9 mouse cellular contexts compared by ENCODE assay signal in the genomic region with DNA sequence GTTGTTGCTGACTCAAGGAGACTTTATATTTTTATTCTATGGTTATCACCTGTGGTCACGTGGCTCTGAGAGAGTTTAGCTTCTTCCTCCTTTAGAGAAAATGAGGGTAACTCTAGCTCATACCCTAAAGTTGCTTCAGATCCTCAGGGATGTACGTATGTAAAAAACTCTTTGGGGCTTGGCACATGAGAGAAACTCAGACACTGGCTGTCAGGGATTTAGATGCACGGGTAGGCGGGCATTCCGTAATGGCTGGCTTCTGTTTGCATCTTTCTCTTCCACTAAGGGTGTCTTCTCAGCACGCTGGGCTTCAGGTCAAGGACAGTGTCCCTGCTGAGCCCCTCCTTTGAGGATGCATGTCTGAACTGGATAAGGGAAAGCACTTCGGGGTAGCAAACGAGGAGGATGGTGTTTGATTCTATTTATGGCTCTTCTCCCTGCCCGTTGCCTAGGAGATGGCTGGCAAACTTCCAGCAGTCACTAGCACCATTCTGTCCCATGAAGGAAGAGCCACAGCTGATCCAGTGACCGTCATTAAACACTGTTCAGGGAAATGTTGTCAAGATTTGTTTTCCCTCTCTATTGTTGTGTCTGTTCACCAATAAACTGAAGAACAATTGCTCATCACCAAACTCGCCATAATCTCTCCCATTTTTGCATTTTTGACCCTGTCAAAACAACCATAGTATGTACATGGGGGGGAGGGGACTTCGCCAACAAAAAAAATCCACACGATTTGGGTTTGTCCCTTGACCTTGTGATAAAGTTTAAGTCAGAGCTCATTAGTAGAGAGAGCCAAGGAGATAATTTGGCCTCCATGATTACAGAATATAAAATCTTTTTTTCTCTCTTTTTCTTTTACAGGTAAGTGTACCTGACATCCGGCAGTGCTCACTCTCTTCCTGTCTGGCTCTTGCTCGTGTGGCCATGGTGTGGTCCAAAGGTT.
A peak's percentile ranks its signal among the peaks of the same experiment; 100 is the strongest.
DNase-seq lines count a peak whose midpoint lies in the region; ATAC-seq lines count a peak whose summit lies in the region.
"Had no signal": no experiment of that assay in that cellular context is flagged by ENCODE, and none has a peak within 500 bp of the region (broad histone marks: within the 10 kb centered on the region; RNA-seq: fewer than 3 reads in every experiment).

No protein-coding gene starts in this region.

- WGBS in forebrain, embryonic 12.5 days, result 59% methylated on average over 15 of the region's 15 CpGs
- 81% methylated on average over 15 of the region's 15 CpGs for WGBS in forebrain, embryonic 10.5 days

- H3K4me2 ChIP-seq in forebrain, embryonic 12.5 days, result peak overlapping the region; percentile 36

- H3K36me3 ChIP-seq in forebrain, embryonic 12.5 days (replicated peaks), result no peaks in the 10 kb centered on the region
- H3K36me3 ChIP-seq in forebrain, embryonic 10.5 days (replicated peaks), result no peaks in the 10 kb centered on the region

- H3K27me3 ChIP-seq in forebrain, embryonic 12.5 days, result no peaks in the 10 kb centered on the region
- no peaks in the 10 kb centered on the region for H3K27me3 ChIP-seq in forebrain, embryonic 10.5 days (ENCODE audit: poor library complexity, severe bottlenecking)

- H3K4me1 ChIP-seq in forebrain, embryonic 12.5 days, result peaks cover 15% of the 10 kb centered on the region
- peaks cover 8% of the 10 kb centered on the region for H3K4me1 ChIP-seq in forebrain, embryonic 10.5 days

- no peak for DNase-seq in forebrain, embryonic 10.5 days (ENCODE audit: extremely low spot score, low spot score)
- DNase-seq in cerebellum, adult 9-10 months, result peak; percentile 91
- peak; percentile 80 to 81 for DNase-seq in heart, adult 18-20 months
- peak; percentile 32 for DNase-seq in kidney, adult 18-20 months
- DNase-seq in left cerebral cortex, postnatal 4 days, result peak; percentile 93
- DNase-seq in retina, postnatal 1 day, result peak; percentile 95

- H3K9me3 ChIP-seq in forebrain, embryonic 12.5 days, result 0 out of 2 replicates have a peak, but pooled peaks cover 5% of the 10 kb centered on the region
- H3K9me3 ChIP-seq in forebrain, embryonic 10.5 days, result peaks cover 5% of the 10 kb centered on the region; the same call in 1 of the 2 replicates

- no peak overlapping the region for H3K9ac ChIP-seq in forebrain, embryonic 12.5 days

- intact Hi-C loops in left cerebral cortex, postnatal 4 days (cut with DNase I), result no loop called here

- no peak overlapping the region for H3K4me3 ChIP-seq in forebrain, embryonic 12.5 days (replicated peaks)
- no peak overlapping the region for H3K4me3 ChIP-seq in forebrain, embryonic 10.5 days

- H3K27ac ChIP-seq in forebrain, embryonic 12.5 days, result peak overlapping the region; percentile 69
- H3K27ac ChIP-seq in forebrain, embryonic 10.5 days, result no peak overlapping the region
- H3K27ac ChIP-seq: macrophage had no signal

- ATAC-seq in forebrain, embryonic 12.5 days (ENCODE audit: low FRiP score), result peak; percentile 88
- ATAC-seq in megakaryocyte, adult 5-6 weeks (ENCODE audit: poor library complexity, severe bottlenecking), result no peak
